Mouse (Mus musculus) myocyte (in vitro differentiated cells): ENCODE measurements around the gene Ankrd13b. TPM values are rescaled to one million over a fixed set of nuclear protein-coding genes. Genes with fewer than 3 reads are reported as not detected.
"Not testable (repeated sequence)": the region's sequence is repeated elsewhere in the genome, so short reads cannot be mapped to it uniquely, and the experiment has no call there.

ENCODE experiments used
- H3K27me3 ChIP-seq: one replicate; pipeline ENCODE4 v1.6.1; 2011; ENCODE audit not compliant: control insufficient read depth, insufficient read depth, insufficient read length
- H3K36me3 ChIP-seq: one replicate; pipeline ENCODE4 v1.6.1; 2011; ENCODE audit not compliant: control insufficient read depth, insufficient read depth
- H3K4me2 ChIP-seq: one replicate; pipeline ENCODE4 v1.6.1; 2011; ENCODE audit warnings: low read depth, control low read depth
- H3K4me3 ChIP-seq: one replicate; pipeline ENCODE4 v1.5.1; 2011; ENCODE audit warnings: mild to moderate bottlenecking, control low read depth, moderate library complexity
- H3K79me2 ChIP-seq: one replicate; pipeline ENCODE4 v1.6.1; 2011; ENCODE audit not compliant: control insufficient read depth, insufficient read depth
- H3ac ChIP-seq: one replicate; pipeline ENCODE4 v1.6.1; 2011; ENCODE audit not compliant: control insufficient read depth, insufficient read length
- CEBPB ChIP-seq: IDR thresholded peaks from 2 replicates; pipeline ENCODE4 v1.6.1; 2011; ENCODE audit warnings: mild to moderate bottlenecking, moderate library complexity; ENCODE audit not compliant: poor library complexity, insufficient read depth, severe bottlenecking
- E2F4 ChIP-seq: IDR thresholded peaks from one replicate; pipeline ENCODE4 v1.6.1; 2011; ENCODE audit warnings: mild to moderate bottlenecking, control low read depth, moderate library complexity; ENCODE audit not compliant: insufficient read depth
- MAX ChIP-seq: IDR thresholded peaks from one replicate; pipeline ENCODE4 v1.6.1; 2011; ENCODE audit warnings: low read depth, mild to moderate bottlenecking, control low read depth
- MYOD1 ChIP-seq, 3 experiments: IDR thresholded peaks; one replicate each; pipeline ENCODE4 v1.6.1; 2011; ENCODE audit warnings: control low read depth in 2 of 3, low read depth in 2 of 3, mild to moderate bottlenecking in 2 of 3, moderate library complexity in 1 of 3; ENCODE audit not compliant: insufficient read length in 2 of 3, control insufficient read depth in 1 of 3
- MYOG ChIP-seq, 3 experiments: IDR thresholded peaks; one replicate each; pipeline ENCODE4 v1.6.1; 2011; ENCODE audit warnings: control low read depth in 2 of 3, low read depth in 2 of 3, mild to moderate bottlenecking in 2 of 3; ENCODE audit not compliant: insufficient read length in 2 of 3, control insufficient read depth in 1 of 3, insufficient read depth in 1 of 3
- POLR2A ChIP-seq: IDR thresholded peaks from one replicate; pipeline ENCODE4 v1.6.1; 2011; ENCODE audit warnings: low read depth, mild to moderate bottlenecking, control low read depth, moderate library complexity; ENCODE audit not compliant: insufficient read length
- POLR2AphosphoS2 ChIP-seq: IDR thresholded peaks from one replicate; pipeline ENCODE4 v1.6.1; 2011; ENCODE audit warnings: low read depth, control low read depth; ENCODE audit not compliant: insufficient read length
- REST ChIP-seq: IDR thresholded peaks from one replicate; pipeline ENCODE4 v1.6.1; 2011; ENCODE audit warnings: mild to moderate bottlenecking, control low read depth, moderate library complexity; ENCODE audit not compliant: insufficient read depth, insufficient read length
- SRF ChIP-seq: IDR thresholded peaks from one replicate; pipeline ENCODE4 v1.6.1; 2011; ENCODE audit warnings: low read depth; ENCODE audit not compliant: control insufficient read depth, insufficient read length
- TCF12 ChIP-seq: IDR thresholded peaks from one replicate; pipeline ENCODE4 v1.6.1; 2011; ENCODE audit warnings: mild to moderate bottlenecking, control low read depth; ENCODE audit not compliant: poor library complexity, insufficient read depth, severe bottlenecking
- TCF3 ChIP-seq: IDR thresholded peaks from one replicate; pipeline ENCODE4 v1.6.1; 2011; ENCODE audit warnings: low read depth, control low read depth; ENCODE audit not compliant: insufficient read length
- USF1 ChIP-seq: IDR thresholded peaks from one replicate; pipeline ENCODE4 v1.6.1; 2011; ENCODE audit warnings: low read depth, mild to moderate bottlenecking, control low read depth, moderate library complexity
- polyA plus RNA-seq: library from polyadenylated mRNA; unstranded; fragments of >200 nt; fragmentation: generic; extraction: Trizol; gene quantifications from one replicate; pipeline ENCODE4 v1.2.1, GENCODE M21; 2012; ENCODE audit warnings: missing spikeins

Gene Ankrd13b
- polyA plus RNA-seq = 46.0 TPM

- Histone ChIP-seq H3K4me3 (peak within 1 kb of the TSS; percentile 57), H3K27me3 (no peaks in the 10 kb centered on the region), H3K36me3 (no peaks in the 10 kb centered on the region), H3K4me2 (peak within 1 kb of the TSS; percentile 100), H3ac (peak within 1 kb of the TSS; percentile 53), H3K79me2 (peaks cover 53% of the 10 kb centered on the region)
- TF ChIP-seq POLR2AphosphoS2 (peak; percentile 65), TCF3 (no peak), CEBPB (no peak), MYOD1 (IDR thresholded peaks at IDR 0.05; ENCODE audit: control insufficient read depth in 1 of 3, insufficient read length in 2 of 3, low read depth in 2 of 3) (peak in 1 of 3 experiments; percentile 21), POLR2A (peak; percentile 56), MAX (no peak), USF1 (no peak)
Measured at GRCm38 (mm10) chr11:77489591-77490235, at the start of gene Ankrd13b. Gene Ankrd13b (minus strand): TSS chr11:77489678.

GRCm38 (mm10) chr11:77532202-77532846, 42.8 kb upstream of the Ankrd13b start:
- H3K4me2 ChIP-seq = no peak overlapping the region
- no peak for TF ChIP-seq MYOD1 (IDR thresholded peaks at IDR 0.05; ENCODE audit: control insufficient read depth in 1 of 3, insufficient read length in 2 of 3, low read depth in 2 of 3)
- TF ChIP-seq SRF = no peak
- TF ChIP-seq TCF12 = no peak
- no peak for TF ChIP-seq E2F4
- TF ChIP-seq MYOG (IDR thresholded peaks at IDR 0.05; ENCODE audit: control insufficient read depth in 1 of 3, insufficient read depth in 1 of 3, insufficient read length in 2 of 3, low read depth in 2 of 3) = no peak
- no peak for TF ChIP-seq MAX
- no peak for TF ChIP-seq CEBPB
- TF ChIP-seq POLR2AphosphoS2 = no peak
- no peak for TF ChIP-seq TCF3
- no peak for TF ChIP-seq POLR2A
- no peak for TF ChIP-seq USF1
- no peak for TF ChIP-seq REST
- no peaks in the 10 kb centered on the region for H3K79me2 ChIP-seq
- no peak overlapping the region for H3K4me3 ChIP-seq
- peaks cover 18% of the 10 kb centered on the region for H3K36me3 ChIP-seq
- no peak overlapping the region for H3ac ChIP-seq
- no peaks in the 10 kb centered on the region for H3K27me3 ChIP-seq

- Histone ChIP-seq H3K27me3 (no peaks in the 10 kb centered on the region), H3ac (no peak overlapping the region), H3K4me2 (no peak overlapping the region), H3K4me3 (no peak overlapping the region), H3K36me3 (peaks cover 6% of the 10 kb centered on the region), H3K79me2 (no peaks in the 10 kb centered on the region)
- TF ChIP-seq REST (no peak), MAX (no peak), CEBPB (no peak), SRF (no peak), POLR2AphosphoS2 (no peak), E2F4 (no peak), MYOG (IDR thresholded peaks at IDR 0.05; ENCODE audit: control insufficient read depth in 1 of 3, insufficient read depth in 1 of 3, insufficient read length in 2 of 3, low read depth in 2 of 3) (no peak), TCF3 (no peak), POLR2A (no peak), MYOD1 (IDR thresholded peaks at IDR 0.05; ENCODE audit: control insufficient read depth in 1 of 3, insufficient read length in 2 of 3, low read depth in 2 of 3) (no peak), TCF12 (no peak), USF1 (no peak)
Measured at GRCm38 (mm10) chr11:77530862-77531261, 41.4 kb upstream of the Ankrd13b start.

- Histone ChIP-seq H3K4me3 (no peak overlapping the region), H3ac (no peak overlapping the region), H3K27me3 (no peaks in the 10 kb centered on the region), H3K4me2 (no peak overlapping the region), H3K36me3 (no peaks in the 10 kb centered on the region), H3K79me2 (no peaks in the 10 kb centered on the region)
- TF ChIP-seq CEBPB (no peak), MAX (no peak), MYOG (IDR thresholded peaks at IDR 0.05; ENCODE audit: control insufficient read depth in 1 of 3, insufficient read depth in 1 of 3, insufficient read length in 2 of 3, low read depth in 2 of 3) (no peak), MYOD1 (IDR thresholded peaks at IDR 0.05; ENCODE audit: control insufficient read depth in 1 of 3, insufficient read length in 2 of 3, low read depth in 2 of 3) (no peak), TCF12 (no peak), SRF (no peak), POLR2A (no peak), POLR2AphosphoS2 (no peak), E2F4 (no peak), TCF3 (no peak), USF1 (no peak)
Measured at GRCm38 (mm10) chr11:77529644-77530043, 40.2 kb upstream of the Ankrd13b start.

- not testable (repeated sequence) for H3K4me3 ChIP-seq, H3K27me3 ChIP-seq, H3K36me3 ChIP-seq, H3K79me2 ChIP-seq, H3K4me2 ChIP-seq, H3ac ChIP-seq
Measured at GRCm38 (mm10) chr11:77528420-77528819, 38.9 kb upstream of the Ankrd13b start.
